Mouse (Mus musculus): Measurements from ENCODE around the gene Fbxw2. TPM values are rescaled to one million over a fixed set of nuclear protein-coding genes. Genes with fewer than 3 reads are reported as not detected.
"Not testable (repeated sequence)": the region's sequence is repeated elsewhere in the genome, so short reads cannot be mapped to it uniquely, and the experiment has no call there.

Gene Fbxw2
- polyA plus RNA-seq, 1 experiment = 73.5 TPM

GRCm38 (mm10) chr2:34764801-34765200 is 61.3 kb downstream of the Fbxw2 start:
- Histone ChIP-seq H3K4me3 (ENCODE audit: insufficient read depth, low read length) (no peak overlapping the region), H3K4me1 (ENCODE audit: control insufficient read depth, insufficient read depth, low read length) (peaks cover 6% of the 10 kb centered on the region; the same call in 1 of the 2 replicates), H3K27ac (ENCODE audit: insufficient read depth, low read length) (no peak overlapping the region)
- TF ChIP-seq CTCF (IDR thresholded peaks at IDR 0.05; ENCODE audit: borderline replicate concordance, insufficient read depth, low read length) (no peak), POLR2A (IDR thresholded peaks at IDR 0.05; ENCODE audit: low read depth, low read length) (no peak)

- H3K27ac ChIP-seq (ENCODE audit: insufficient read depth, low read length) = no peak overlapping the region
- H3K4me3 ChIP-seq (ENCODE audit: insufficient read depth, low read length) = no peak overlapping the region
- TF ChIP-seq CTCF (IDR thresholded peaks at IDR 0.05; ENCODE audit: borderline replicate concordance, insufficient read depth, low read length) (no peak), POLR2A (IDR thresholded peaks at IDR 0.05; ENCODE audit: low read depth, low read length) (no peak)
These were observed 63.2 kb downstream of the Fbxw2 start for GRCm38 (mm10) chr2:34762872-34763271.

GRCm38 (mm10) chr2:34762174-34762573 is 63.9 kb downstream of the Fbxw2 start:
- Histone ChIP-seq H3K27ac (ENCODE audit: insufficient read depth, low read length) (no peak overlapping the region), H3K4me3 (ENCODE audit: insufficient read depth, low read length) (no peak overlapping the region), H3K4me1 (ENCODE audit: control insufficient read depth, insufficient read depth, low read length) (peaks cover 6% of the 10 kb centered on the region; the same call in 1 of the 2 replicates)
- TF ChIP-seq CTCF (IDR thresholded peaks at IDR 0.05; ENCODE audit: borderline replicate concordance, insufficient read depth, low read length) (no peak), POLR2A (IDR thresholded peaks at IDR 0.05; ENCODE audit: low read depth, low read length) (no peak)

More at GRCm38 (mm10) chr2:34762872-34763271, 63.2 kb downstream of the Fbxw2 start:
- peaks cover 6% of the 10 kb centered on the region; the same call in 1 of the 2 replicates for H3K4me1 ChIP-seq (ENCODE audit: control insufficient read depth, insufficient read depth, low read length)

- not testable (repeated sequence) for H3K4me3 ChIP-seq (ENCODE audit: insufficient read depth, low read length); H3K27ac ChIP-seq (ENCODE audit: insufficient read depth, low read length); H3K4me1 ChIP-seq (ENCODE audit: control insufficient read depth, insufficient read depth, low read length)
These were observed 64.8 kb downstream of the Fbxw2 start for GRCm38 (mm10) chr2:34761272-34761671.

- TF ChIP-seq CTCF (IDR thresholded peaks at IDR 0.05; ENCODE audit: borderline replicate concordance, insufficient read depth, low read length) = no peak
- no peak for TF ChIP-seq POLR2A (IDR thresholded peaks at IDR 0.05; ENCODE audit: low read depth, low read length)
- Histone ChIP-seq H3K27ac (ENCODE audit: insufficient read depth, low read length) (no peak overlapping the region), H3K4me3 (ENCODE audit: insufficient read depth, low read length) (no peak overlapping the region), H3K4me1 (ENCODE audit: control insufficient read depth, insufficient read depth, low read length) (peaks cover 5% of the 10 kb centered on the region)
These were observed 68.8 kb downstream of the Fbxw2 start for GRCm38 (mm10) chr2:34757341-34757740.

GRCm38 (mm10) chr2:34754551-34755358 is 71.4 kb downstream of the Fbxw2 start, which contains the start of gene Gapvd1:
Gene Gapvd1 (minus strand): TSS chr2:34755232.
- TF ChIP-seq CTCF (IDR thresholded peaks at IDR 0.05; ENCODE audit: borderline replicate concordance, insufficient read depth, low read length) (no peak), POLR2A (IDR thresholded peaks at IDR 0.05; ENCODE audit: low read depth, low read length) (no peak)
- H3K4me3 ChIP-seq (ENCODE audit: insufficient read depth, low read length) = peak within 1 kb of the TSS; percentile 92
- peaks cover 5% of the 10 kb centered on the region for H3K4me1 ChIP-seq (ENCODE audit: control insufficient read depth, insufficient read depth, low read length)
- H3K27ac ChIP-seq (ENCODE audit: insufficient read depth, low read length) = peak within 1 kb of the TSS; percentile 56

Other genes with a start within 250 kb of the Fbxw2 start
- 75.1 and 80.4 TPM in 2 replicates for gene Gapvd1, start 71.1 kb downstream of the Fbxw2 start, polyA plus RNA-seq (2011; ENCODE audit: insufficient read length, low read depth, missing spikeins)
- 977 and 1,088 TPM in 2 replicates for gene Hspa5, start 54.3 kb downstream of the Fbxw2 start, polyA plus RNA-seq (2011; ENCODE audit: insufficient read length, low read depth, missing spikeins)
- gene Rabepk, start 26.4 kb downstream of the Fbxw2 start, polyA plus RNA-seq (2011; ENCODE audit: insufficient read length, low read depth, missing spikeins) = 40.7 and 41.3 TPM in 2 replicates
- not detected in 2 replicates for gene Gm34653, start 6.7 kb upstream of the Fbxw2 start, polyA plus RNA-seq (2011; ENCODE audit: insufficient read length, low read depth, missing spikeins)
- gene Cutal, start 48.1 kb upstream of the Fbxw2 start, polyA plus RNA-seq (2011; ENCODE audit: insufficient read length, low read depth, missing spikeins) = 0.32 TPM in 1 of 2 replicates, not detected in the other
- gene Psmd5, start 48.7 kb upstream of the Fbxw2 start, polyA plus RNA-seq (2011; ENCODE audit: insufficient read length, low read depth, missing spikeins) = 65.7 and 67.6 TPM in 2 replicates
- gene Phf19, start 87.7 kb upstream of the Fbxw2 start, polyA plus RNA-seq (2011; ENCODE audit: insufficient read length, low read depth, missing spikeins) = 5.9 and 7.6 TPM in 2 replicates
- gene Traf1, start 135.5 kb upstream of the Fbxw2 start, polyA plus RNA-seq (2011; ENCODE audit: insufficient read length, low read depth, missing spikeins) = 2.0 and 2.3 TPM in 2 replicates
- gene Hc, start 235.1 kb upstream of the Fbxw2 start, polyA plus RNA-seq (2011; ENCODE audit: insufficient read length, low read depth, missing spikeins) = not detected in 2 replicates